Mouse (Mus musculus): ENCODE data around the gene Dnajb13.

The Dnajb13 gene

GRCm38 (mm10) chr7:100504740-100505487 lies 9.8 kb downstream of the Dnajb13 start:
- no peak for DNase-seq

DNA sequence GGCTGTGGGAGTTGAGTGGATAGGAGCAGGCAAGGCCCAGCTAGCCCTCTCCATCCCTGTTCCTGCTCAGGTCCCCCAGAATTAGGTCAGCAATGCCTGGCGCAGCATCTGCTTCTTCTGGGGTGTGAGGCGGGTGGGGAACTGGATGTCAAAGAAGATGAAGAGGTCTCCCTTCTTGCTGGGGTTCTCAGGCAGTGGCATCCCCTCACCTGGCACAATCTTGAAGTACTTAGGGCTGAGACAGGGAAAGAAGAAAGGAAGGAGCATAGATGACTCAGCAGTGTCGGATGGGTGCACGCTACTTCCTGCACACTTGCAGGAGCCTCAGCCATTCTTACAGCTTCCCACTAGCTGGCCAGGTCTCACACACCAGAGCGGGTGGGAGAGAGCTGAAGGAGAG lies 11.7 kb downstream of the Dnajb13 start:
- no peak for DNase-seq

DNA sequence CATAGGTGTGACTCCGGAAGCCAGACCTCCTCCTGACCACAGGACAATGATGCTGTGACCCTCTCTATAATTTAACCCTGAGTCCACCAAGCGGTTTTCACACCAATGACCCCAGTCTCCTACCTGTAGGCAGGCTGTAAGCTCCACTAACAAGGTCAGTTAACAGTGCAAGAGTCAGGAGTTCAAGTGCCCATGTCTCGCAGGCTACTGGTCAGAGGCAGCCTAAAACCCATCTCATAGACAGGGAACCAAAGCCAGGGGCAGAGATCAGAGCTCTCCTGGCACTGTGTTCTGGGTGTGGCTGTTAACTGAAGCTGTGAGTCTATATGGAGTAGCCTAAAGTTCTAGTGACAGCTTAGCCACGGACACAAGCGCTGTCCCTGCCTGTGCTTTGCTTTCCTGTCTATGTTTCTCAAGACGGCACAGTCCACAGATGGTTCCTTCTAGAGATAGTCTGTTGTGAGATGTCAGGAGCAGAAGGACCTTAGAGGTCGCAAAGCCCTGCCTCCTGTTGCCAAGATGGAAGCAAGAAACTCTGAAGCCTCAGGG lies 12.3 kb downstream of the Dnajb13 start:
- DNase-seq, result no peak

DNA sequence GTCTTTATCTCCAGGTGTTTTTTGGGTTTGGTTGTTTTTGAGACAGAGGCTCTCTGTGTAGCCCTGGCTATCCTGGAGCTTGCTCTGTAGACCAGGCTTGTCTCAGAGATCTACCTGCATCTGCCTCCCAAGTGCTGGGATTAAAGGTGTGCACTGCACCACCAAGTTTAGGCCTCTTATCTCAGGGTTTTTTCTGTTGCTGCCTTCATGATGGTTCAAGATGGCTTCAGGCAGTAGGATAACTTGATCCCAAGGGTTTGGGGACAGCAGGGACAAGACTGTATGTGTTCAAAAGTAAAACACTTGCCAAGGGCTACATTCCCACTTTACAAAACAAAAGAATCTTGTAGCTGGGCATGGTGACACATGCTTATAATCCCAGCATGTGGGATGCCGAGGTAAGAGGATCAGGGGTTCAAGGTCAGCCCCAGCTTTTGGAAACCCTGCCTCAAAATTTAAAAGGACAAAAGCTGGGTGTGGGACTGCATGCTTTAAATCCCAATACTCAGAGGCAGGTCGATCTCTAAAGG lies 12.9 kb downstream of the Dnajb13 start:
- no peak for DNase-seq

DNA sequence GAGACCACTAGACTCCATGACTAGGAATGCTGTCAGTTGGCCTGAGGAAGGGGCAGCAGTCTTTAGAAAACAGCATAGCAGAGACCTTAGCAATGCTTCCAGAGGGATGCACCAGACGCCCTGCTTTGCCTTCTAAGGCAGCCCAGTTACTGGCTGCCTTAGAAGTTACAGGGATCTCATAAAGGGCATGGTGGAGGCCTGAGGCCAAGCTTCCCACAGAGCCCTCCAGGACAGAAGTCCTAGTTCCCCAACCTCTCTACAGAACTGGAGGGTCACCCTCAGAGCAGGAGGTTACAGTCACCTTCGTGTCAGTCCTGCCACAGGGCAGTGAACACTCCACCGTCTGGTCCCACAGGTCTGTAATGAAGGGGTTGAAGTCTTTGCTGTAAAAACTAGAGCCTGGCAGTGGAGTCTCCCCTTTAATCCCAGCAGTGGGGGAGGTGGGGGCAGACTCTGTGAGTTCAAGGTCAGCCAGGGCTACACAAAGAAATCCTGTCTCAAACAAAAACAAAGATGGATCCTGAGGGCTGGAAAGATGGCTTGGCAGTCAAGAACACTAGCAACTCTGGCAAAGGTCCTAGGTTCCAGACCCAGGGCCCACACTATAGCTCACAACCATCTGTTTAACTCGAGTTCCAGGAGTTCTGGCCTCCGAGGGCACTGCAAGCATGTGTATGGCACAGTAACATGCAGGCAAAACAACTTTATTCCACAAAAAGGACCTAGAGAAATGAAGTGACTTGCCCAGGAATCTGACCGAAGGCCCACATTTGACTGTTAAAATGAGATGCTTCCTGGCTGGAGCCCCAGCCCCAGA lies 13.5 kb downstream of the Dnajb13 start:
- DNase-seq, result no peak

DNA sequence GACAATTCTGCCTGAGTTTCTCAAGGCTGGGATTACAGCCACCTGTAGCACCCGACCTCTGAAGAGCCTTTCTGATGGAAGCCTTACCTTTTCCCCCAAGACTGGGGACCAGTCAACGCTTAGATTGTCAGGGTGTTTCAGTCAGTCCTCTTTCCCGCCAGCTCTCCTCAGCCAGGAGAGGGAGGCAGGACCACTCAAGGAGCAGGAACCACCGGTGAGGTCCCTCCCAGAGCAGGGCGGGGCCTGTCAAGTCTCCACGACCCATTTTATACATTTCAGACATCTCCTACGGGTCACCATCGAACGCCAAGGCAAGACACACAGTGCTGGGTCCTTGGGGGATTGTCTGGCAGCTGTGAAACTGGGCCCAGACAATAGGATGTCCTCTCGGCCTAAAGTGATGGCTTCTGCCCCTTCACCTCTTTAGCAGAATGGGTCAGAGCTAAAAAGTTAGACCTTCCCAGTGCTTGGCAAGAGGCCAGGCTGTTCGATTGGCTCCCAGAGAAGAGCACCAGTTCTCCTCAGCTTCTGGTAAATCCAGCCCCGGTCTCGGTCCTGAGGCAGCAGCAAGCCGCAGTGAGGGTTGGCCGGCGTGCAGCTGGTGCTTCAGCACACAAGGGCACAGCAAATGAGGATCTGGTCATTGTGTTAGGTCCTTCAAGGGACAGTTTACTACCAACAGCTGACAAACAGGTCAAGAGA lies 14.3 kb downstream of the Dnajb13 start:
- no peak for DNase-seq

DNA sequence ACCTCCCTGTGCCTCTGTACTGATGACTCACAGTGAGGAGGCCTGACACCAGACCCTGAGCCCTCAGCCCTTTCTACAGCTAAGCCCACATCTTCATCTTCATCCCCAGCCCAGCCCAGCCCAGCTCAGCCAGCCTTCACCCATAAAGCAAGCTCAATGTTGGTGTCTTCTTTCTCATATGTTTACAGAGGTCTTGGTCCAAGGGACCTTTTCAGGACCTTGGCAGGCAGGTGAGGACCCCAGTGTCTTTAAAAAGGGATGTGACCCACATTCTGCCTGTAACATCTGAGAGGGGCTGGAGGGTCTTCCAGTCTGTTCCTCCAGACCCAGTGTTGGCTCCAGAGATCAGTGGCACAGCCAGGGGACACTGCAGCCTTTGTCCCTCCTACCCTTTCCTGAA lies 15.3 kb downstream of the Dnajb13 start:
- DNase-seq, result no peak

GRCm38 (mm10) chr7:100497982-100498381 lies 16.8 kb downstream of the Dnajb13 start:
- DNase-seq, result no peak

DNA sequence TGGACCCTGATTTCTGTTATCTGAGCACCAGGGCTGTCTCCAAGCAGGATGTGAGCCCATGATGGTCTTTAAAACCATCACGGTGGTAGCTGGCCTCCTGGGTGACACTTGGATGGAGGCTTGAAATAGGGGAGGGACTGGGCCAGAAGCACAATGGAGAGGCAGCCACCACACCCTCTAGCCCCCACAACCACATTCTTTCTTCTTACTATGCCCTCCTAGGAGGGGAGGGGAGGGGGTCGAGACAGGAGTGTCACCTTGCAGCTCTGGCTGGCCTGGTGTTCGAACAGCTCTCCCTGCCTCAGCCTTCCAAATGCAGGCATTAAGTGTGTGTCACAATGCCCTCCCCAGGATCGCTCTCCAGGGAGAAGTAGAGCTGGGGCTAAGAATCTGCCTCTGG lies 17.4 kb downstream of the Dnajb13 start:
- DNase-seq, result no peak

DNA sequence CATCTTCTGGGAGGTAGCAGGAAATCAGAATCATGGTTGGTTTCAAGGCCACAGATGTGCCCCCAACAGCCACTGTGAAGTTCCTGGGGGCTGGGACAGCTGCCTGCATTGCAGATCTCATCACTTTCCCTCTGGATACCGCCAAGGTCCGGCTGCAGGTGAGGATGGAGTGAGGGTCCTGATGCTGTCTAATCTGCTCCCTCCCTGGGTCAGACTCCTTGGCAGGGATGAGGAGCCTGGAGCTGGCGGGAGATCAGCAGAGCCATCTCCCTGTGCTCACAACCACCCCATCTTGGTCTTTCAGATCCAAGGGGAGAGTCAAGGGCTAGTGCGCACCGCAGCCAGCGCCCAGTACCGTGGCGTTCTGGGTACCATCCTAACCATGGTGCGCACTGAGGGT lies 18.0 kb downstream of the Dnajb13 start:
- no peak for DNase-seq

DNA sequence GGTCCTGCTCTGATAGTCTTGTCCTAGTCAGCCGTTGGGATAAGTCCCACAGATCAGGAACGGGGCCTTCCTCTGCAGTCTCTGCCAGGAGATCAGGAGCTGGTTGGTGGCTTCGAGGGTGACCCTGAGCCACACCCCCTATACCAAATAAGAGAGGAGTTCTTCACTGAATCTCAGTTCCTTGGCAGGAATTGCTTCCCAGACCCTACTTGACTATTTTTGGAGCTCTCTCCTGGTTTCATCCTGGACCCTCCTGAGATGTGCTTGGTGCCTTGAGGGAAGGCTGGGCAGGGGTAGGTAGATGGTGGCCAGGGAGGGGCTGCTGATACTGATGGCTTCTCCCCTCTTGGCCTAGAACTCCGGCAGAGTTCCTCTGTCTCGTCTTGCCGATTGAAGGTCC lies 18.4 kb downstream of the Dnajb13 start:
- no peak for DNase-seq

DNA sequence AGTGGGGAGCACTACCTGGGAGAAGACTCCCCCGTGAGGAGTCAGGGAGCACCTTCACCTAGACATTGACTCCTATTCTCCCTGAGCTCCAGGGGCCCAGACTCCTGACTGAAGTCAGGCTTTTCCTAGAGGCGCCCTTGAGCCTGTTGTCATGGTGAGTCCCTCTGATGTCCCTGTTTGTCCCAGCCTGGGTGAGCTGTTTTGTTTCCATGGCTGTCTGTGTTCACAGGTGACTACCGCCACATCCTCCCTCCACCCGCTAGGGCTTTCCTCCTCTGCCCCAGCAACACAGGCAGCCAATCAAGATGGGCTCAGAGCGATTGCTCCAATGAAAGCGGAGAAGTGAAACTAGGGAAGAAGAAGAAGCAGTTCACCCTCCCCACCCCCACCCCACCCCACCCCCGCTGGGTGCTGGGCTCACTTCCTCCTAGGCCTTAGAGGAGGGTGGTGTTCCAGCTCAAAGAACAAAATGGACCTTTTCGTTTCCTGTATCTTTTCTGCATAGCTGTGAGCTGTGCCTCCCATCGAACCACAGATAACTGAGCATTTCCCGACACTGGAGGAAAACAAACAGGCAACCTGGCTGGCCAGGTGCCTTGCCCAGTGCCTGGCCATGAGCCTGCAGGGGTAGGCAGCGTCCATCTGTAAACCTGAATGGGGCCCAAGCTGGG lies 19.0 kb downstream of the Dnajb13 start:
- DNase-seq, result peak; percentile 88

GRCm38 (mm10) chr7:100495042-100495441 lies 19.7 kb downstream of the Dnajb13 start:
- DNase-seq, result no peak

DNA sequence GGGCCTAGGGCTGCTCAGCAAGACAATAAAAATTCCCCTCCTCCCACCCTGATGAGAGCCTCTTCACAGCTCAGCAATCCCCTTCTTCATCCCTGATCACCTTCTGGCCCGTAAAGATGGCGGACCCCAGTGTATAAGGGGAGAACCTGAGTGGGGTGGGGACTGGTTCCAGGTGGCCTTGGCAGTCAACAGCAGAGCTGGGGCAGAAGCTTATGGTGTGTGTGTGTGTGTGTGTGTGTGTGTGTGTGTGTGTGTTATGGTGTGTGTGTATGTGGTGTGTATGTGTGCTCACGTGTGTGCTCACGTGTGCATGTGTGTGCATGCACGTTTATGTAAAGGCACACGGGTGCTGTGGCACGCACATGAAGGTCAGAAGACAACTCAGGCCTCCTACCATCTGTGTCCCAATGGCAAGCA lies 20.3 kb downstream of the Dnajb13 start:
- no peak for DNase-seq

- peak; percentile 73 for DNase-seq
These were observed 21.0 kb downstream of the Dnajb13 start for GRCm38 (mm10) chr7:100493484-100494414.

GRCm38 (mm10) chr7:100493117-100493483 lies 21.7 kb downstream of the Dnajb13 start, which contains the start of gene Ucp2:
TSS of gene Ucp2 (plus strand) at chr7:100493337.
- peak; percentile 93 for DNase-seq

GRCm38 (mm10) chr7:100492391-100493116 lies 22.2 kb downstream of the Dnajb13 start:
- peak; percentile 51 for DNase-seq

DNA sequence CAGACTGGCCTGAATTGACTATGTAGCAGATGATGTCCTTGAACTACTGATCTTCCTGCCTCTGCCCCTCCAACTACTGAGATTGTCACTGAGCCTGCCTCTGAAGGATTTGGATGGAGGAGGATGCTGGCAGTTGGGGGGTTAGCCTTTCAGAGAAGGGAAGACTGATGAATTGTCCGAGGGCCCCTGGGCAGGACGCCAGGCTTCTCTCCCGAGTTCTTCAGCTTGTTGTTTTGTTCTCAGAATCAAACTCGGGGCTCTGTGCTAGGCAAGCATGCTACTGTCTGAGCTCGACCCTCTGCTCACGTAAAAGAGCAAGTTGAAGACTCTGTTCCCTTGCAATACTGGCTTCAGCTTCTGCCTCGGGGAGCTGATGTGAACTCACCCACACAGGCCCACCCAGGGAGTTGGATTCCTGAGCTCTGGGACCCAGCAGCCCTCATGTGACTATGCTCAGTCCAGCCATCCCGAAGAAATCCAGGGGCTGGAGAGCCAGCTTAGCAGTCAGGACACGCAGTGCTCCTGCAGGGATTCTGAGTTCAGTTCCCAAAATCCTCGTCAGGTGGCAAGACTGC lies 26.2 kb downstream of the Dnajb13 start:
- DNase-seq, result peak; percentile 57

DNA sequence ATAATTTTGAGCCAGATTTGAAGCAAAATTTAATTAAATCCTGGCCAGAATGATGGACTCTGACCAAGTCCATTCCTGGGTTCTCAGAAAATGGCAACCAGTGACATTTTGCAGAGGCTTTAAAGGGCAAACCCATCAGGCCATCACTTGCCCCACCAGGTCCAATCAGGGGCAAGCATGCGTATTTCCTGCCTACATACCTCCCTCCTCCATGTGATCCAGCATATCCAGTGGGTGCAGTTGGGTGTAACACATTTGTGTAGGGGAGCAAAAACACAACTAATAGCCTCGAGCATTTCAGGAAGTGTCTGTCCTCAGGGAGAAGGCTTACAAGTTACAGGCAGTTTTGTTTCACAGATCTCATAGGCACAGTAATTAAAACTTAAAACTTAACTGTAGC lies 27.5 kb downstream of the Dnajb13 start:
- no peak for DNase-seq

DNA sequence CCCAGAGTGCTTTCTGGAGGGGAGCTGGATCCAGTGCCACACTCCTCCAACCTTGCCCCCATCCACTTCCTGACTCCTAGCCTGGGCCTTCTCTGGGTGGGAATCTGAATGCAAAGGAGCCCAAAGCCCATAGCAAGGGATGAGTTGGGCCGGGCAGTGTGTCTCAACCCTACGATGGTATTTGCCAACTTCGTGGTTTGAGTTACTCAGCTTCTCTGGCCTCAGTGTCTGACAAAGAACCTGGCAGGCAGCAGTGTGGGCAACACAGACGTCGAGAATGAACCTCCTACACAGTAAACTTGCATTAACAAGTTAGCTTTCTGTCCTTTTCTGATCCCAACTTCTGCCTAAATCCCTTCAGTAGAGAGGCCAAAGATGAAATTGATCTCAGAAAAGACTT lies 30.3 kb downstream of the Dnajb13 start:
- no peak for DNase-seq

Data from lung, postnatal 10 days (tissue).